Mouse (Mus musculus): Measurements from ENCODE around the gene Aaas.

- TF ChIP-seq CTCF (IDR thresholded peaks at IDR 0.05; ENCODE audit: borderline replicate concordance, insufficient read depth, low read length) (no peak), POLR2A (IDR thresholded peaks at IDR 0.05; ENCODE audit: low read depth, low read length) (no peak)
These were observed 6.1 kb upstream of the Aaas start for GRCm38 (mm10) chr15:102356501-102357325.
